Mouse (Mus musculus): ENCODE data around the gene Zfp84. TPM values are rescaled to one million over a fixed set of nuclear protein-coding genes. Genes with fewer than 3 reads are reported as not detected.

Zfp84 gene
- polyA plus RNA-seq, 2 experiments: 11.6 to 14.0 TPM

DNA sequence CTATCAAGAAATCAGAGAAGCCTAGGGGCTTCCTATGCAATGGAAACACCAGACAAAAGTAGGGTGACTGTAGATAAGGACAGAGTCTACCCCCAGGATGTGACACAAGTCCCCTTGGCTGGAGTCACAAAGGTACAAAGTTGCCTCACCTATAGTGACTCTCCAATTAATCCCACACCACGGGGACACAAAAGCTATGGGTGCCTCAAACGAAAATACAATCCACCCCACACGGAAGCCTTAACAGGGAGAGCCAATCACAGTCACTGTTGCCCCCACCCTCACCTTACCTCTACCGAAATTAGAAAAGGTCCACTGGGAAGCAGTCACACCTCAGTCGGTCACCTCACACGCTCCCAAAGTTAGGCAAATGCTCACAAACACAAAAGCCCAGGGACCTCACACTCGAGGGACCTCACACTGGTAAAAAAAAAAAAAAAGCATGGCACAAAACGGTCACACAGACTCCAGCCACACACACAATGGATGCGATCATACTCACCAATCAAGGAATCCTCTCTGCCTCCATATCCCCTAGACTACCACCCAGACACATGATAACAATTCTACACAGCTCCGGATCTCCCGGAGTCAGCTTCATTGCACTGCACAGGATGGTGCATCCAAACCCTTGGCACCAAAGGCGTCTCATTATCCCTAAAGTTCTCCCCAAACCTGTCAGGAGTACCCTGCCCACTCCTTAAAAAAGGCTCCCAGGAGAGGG is 46.9 kb downstream of the Zfp84 start:
- Histone ChIP-seq H3K4me1 (ENCODE audit: control insufficient read depth, insufficient read depth, low read length) (peaks cover 21% of the 10 kb centered on the region), H3K27ac (replicated peaks; ENCODE audit: low read depth, low read length) (peak overlapping the region; percentile 38; the same call in 1 of the 2 replicates), H3K36me3 (ENCODE audit: control insufficient read depth, insufficient read depth, low read length) (no peaks in the 10 kb centered on the region), H3K9me3 (ENCODE audit: control insufficient read depth, low read length) (no peaks in the 10 kb centered on the region), H3K9ac (ENCODE audit: low read depth, low read length, severe bottlenecking) (peak overlapping the region; percentile 72), H3K27me3 (ENCODE audit: control insufficient read depth, insufficient read depth, low read length) (no peaks in the 10 kb centered on the region), H3K4me2 (replicated peaks; ENCODE audit: low read depth, low read length, severe bottlenecking) (peak overlapping the region; percentile 70), H3K4me3 (replicated peaks; ENCODE audit: low read length) (peak overlapping the region; percentile 74)
- DNase-seq (ENCODE audit: low spot score) (no peak), ATAC-seq (ENCODE audit: low FRiP score, low read depth) (peak; percentile 21)
- WGBS: 6% methylated on average over 12 of the region's 12 CpGs
- no peak for TF ChIP-seq POLR2A (IDR thresholded peaks at IDR 0.05; ENCODE audit: borderline replicate concordance, extremely low read depth, insufficient read depth, insufficient read length)

DNA sequence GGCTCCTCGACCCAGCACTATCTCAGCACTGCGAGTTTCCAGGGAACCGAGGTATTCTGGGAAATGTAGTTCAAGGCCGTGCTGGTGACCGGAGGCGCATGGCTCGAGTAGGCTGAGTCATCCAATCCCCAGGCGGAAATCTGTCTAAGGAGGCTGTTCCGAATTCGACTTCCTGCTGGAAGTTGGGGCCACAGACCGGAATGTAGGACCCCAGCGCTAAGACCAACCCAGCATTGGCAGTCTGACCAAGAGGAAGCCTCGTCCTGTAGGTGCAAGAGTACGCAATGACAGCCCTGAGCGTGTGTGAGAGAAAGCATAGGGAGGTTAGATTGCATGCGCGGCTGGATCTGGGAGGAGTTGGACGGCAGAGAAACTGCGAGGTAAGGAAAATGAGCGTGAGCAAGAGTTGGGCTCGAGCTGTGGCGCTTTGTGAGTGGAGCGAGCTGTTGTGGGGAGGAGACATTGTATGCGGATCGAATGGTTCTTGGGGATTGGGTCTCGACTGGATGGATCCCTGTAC is 47.6 kb downstream of the Zfp84 start, which contains the start of gene Zfp790:
Zfp790 (plus strand) TSS at position 205 of the 520 bp plus-strand sequence.
- peak within 1 kb of the TSS; percentile 74 for H3K4me3 ChIP-seq (replicated peaks; ENCODE audit: low read length)
- no peaks in the 10 kb centered on the region for H3K36me3 ChIP-seq (ENCODE audit: control insufficient read depth, insufficient read depth, low read length)
- peak within 1 kb of the TSS; percentile 70 for H3K4me2 ChIP-seq (replicated peaks; ENCODE audit: low read depth, low read length, severe bottlenecking)
- no peaks in the 10 kb centered on the region for H3K9me3 ChIP-seq (ENCODE audit: control insufficient read depth, low read length)
- peak within 1 kb of the TSS; percentile 76 for H3K9ac ChIP-seq (ENCODE audit: low read depth, low read length, severe bottlenecking)
- peak; percentile 94 for ATAC-seq (ENCODE audit: low FRiP score, low read depth)
- TF ChIP-seq POLR2A (IDR thresholded peaks at IDR 0.05; ENCODE audit: borderline replicate concordance, extremely low read depth, insufficient read depth, insufficient read length): peak; percentile 56; the same call in 1 of the 2 replicates
- peaks cover 21% of the 10 kb centered on the region for H3K4me1 ChIP-seq (ENCODE audit: control insufficient read depth, insufficient read depth, low read length)
- DNase-seq (ENCODE audit: low spot score): peak; percentile 97
- H3K27ac ChIP-seq (replicated peaks; ENCODE audit: low read depth, low read length): peak within 1 kb of the TSS; percentile 79
- WGBS: under 1% methylated on average over 26 of the region's 26 CpGs
- H3K27me3 ChIP-seq (ENCODE audit: control insufficient read depth, insufficient read depth, low read length): no peaks in the 10 kb centered on the region

DNA sequence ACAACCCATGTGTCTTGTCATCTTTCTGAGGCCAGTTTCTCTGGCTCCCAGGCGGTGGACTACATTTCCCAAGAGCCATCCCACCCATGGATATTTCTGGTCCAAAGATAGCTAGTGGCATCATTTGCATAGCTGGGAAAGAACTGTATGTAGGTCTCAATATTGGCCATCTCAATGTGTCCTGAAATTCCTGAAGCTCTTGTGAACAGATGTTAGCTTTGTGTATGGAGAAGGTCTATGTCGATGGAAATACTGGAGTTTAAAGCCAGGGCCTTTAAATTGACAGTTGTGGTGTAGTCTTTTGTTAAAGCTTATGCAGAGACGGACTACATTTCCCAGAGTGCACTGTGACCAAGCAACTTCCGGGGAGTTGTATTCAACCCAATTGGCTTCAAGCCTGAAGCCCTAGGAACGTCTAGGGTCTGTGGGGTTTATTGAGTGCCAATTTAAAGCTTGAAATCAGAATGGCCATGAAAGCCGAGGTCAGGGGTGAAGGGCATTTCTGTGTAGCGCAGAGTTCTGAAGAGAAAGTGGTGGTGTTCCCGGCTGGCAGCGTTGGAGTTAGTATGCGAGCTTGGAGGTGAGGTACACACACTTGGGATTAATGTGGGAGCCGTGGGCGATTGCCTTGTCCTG is 50.4 kb downstream of the Zfp84 start:
- peaks cover 21% of the 10 kb centered on the region for H3K4me1 ChIP-seq (ENCODE audit: control insufficient read depth, insufficient read depth, low read length)
- peaks cover 20% of the 10 kb centered on the region for H3K36me3 ChIP-seq (ENCODE audit: control insufficient read depth, insufficient read depth, low read length)
- TF ChIP-seq POLR2A (IDR thresholded peaks at IDR 0.05; ENCODE audit: borderline replicate concordance, extremely low read depth, insufficient read depth, insufficient read length): no peak
- DNase-seq (ENCODE audit: low spot score) (peak; percentile 89), ATAC-seq (ENCODE audit: low FRiP score, low read depth) (no peak)
- no peaks in the 10 kb centered on the region for H3K27me3 ChIP-seq (ENCODE audit: control insufficient read depth, insufficient read depth, low read length)
- H3K9me3 ChIP-seq (ENCODE audit: control insufficient read depth, low read length): no peaks in the 10 kb centered on the region
- WGBS: 4% methylated on average over 12 of the region's 12 CpGs
- H3K27ac ChIP-seq (replicated peaks; ENCODE audit: low read depth, low read length): no peak overlapping the region
- peak overlapping the region; percentile 52 for H3K4me3 ChIP-seq (replicated peaks; ENCODE audit: low read length)
- peak overlapping the region; percentile 66 for H3K9ac ChIP-seq (ENCODE audit: low read depth, low read length, severe bottlenecking)
- peak overlapping the region; percentile 51 for H3K4me2 ChIP-seq (replicated peaks; ENCODE audit: low read depth, low read length, severe bottlenecking)

DNA sequence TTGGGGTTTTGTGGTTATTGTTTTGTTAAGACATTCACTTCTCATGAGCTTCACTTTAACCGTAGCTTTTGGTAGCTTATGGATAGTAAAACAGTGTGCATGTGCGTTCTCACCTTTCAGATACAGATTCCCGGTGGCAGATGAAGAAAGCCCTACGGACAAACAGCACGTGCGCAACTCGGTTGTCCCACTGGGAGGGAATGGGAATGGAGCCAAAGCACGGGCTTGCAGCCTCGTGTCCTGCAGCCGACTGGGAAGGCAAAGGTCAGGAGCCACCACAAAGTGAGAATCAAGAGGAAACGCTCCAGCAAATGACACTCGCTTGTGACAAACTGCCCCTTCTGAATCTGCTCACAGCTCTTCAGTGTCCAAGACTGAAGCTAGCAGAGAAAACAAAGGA is 59.6 kb downstream of the Zfp84 start:
- no peak for TF ChIP-seq POLR2A (IDR thresholded peaks at IDR 0.05; ENCODE audit: borderline replicate concordance, extremely low read depth, insufficient read depth, insufficient read length)
- Histone ChIP-seq H3K9ac (ENCODE audit: low read depth, low read length, severe bottlenecking) (no peak overlapping the region), H3K4me1 (ENCODE audit: control insufficient read depth, insufficient read depth, low read length) (no peaks in the 10 kb centered on the region), H3K27ac (replicated peaks; ENCODE audit: low read depth, low read length) (no peak overlapping the region), H3K4me2 (replicated peaks; ENCODE audit: low read depth, low read length, severe bottlenecking) (no peak overlapping the region), H3K9me3 (ENCODE audit: control insufficient read depth, low read length) (no peaks in the 10 kb centered on the region), H3K27me3 (ENCODE audit: control insufficient read depth, insufficient read depth, low read length) (no peaks in the 10 kb centered on the region), H3K4me3 (replicated peaks; ENCODE audit: low read length) (no peak overlapping the region), H3K36me3 (ENCODE audit: control insufficient read depth, insufficient read depth, low read length) (peaks cover 81% of the 10 kb centered on the region)
- WGBS: 96% methylated on average over 12 of the region's 12 CpGs
- ATAC-seq (ENCODE audit: low FRiP score, low read depth): no peak
- DNase-seq (ENCODE audit: low spot score): no peak

MicroRNAs encoded within 50 kb of the gene (microRNA counts, 519-probe panel; counts per million panel counts)
- microRNA mmu-miR-1964: 2,130 counts per million, percentile 33 among the panel's probes with 10 or more counts

Small RNA genes lying within 50 kb of the gene (microRNA-seq; reads per million reads assigned to microRNA genes)
- 1.4 reads per million for gene Mir1964

Other genes with a start within 250 kb of the Zfp84 start
- 39.0 and 46.1 TPM in 2 replicates for gene Sipa1l3, start 249.9 kb upstream of the Zfp84 start, polyA plus RNA-seq (2012; rRNA removed)
- 16.2 TPM in 2 replicates for gene Sipa1l3, start 249.9 kb upstream of the Zfp84 start, polyA plus RNA-seq (2014; fragmentation: Nextera tagmentation; extraction: Ambion mirVana)
- 0.04 and 0.13 TPM in 2 replicates for gene Catsperg2, start 41.5 kb upstream of the Zfp84 start, polyA plus RNA-seq (2012; rRNA removed)
- not detected in 2 replicates for gene Catsperg2, start 41.5 kb upstream of the Zfp84 start, polyA plus RNA-seq (2014; fragmentation: Nextera tagmentation; extraction: Ambion mirVana)
- gene Zfp30, start 15.4 kb downstream of the Zfp84 start, polyA plus RNA-seq (2012; rRNA removed): 7.6 and 8.7 TPM in 2 replicates
- 11.3 and 11.4 TPM in 2 replicates for gene Zfp30, start 15.4 kb downstream of the Zfp84 start, polyA plus RNA-seq (2014; fragmentation: Nextera tagmentation; extraction: Ambion mirVana)
- 5.9 and 8.0 TPM in 2 replicates for gene Zfp790, start 47.6 kb downstream of the Zfp84 start, polyA plus RNA-seq (2012; rRNA removed)
- 13.8 and 16.6 TPM in 2 replicates for gene Zfp790, start 47.6 kb downstream of the Zfp84 start, polyA plus RNA-seq (2014; fragmentation: Nextera tagmentation; extraction: Ambion mirVana)
- 2.9 and 3.7 TPM in 2 replicates for gene Zfp940, start 85.1 kb downstream of the Zfp84 start, polyA plus RNA-seq (2012; rRNA removed)
- gene Zfp940, start 85.1 kb downstream of the Zfp84 start, polyA plus RNA-seq (2014; fragmentation: Nextera tagmentation; extraction: Ambion mirVana): 6.1 and 6.2 TPM in 2 replicates
- gene Zfp420, start 91.4 kb downstream of the Zfp84 start, polyA plus RNA-seq (2012; rRNA removed): 11.8 and 13.2 TPM in 2 replicates
- 8.0 and 9.0 TPM in 2 replicates for gene Zfp420, start 91.4 kb downstream of the Zfp84 start, polyA plus RNA-seq (2014; fragmentation: Nextera tagmentation; extraction: Ambion mirVana)
- 10.1 and 11.9 TPM in 2 replicates for gene Zfp27, start 138.0 kb downstream of the Zfp84 start, polyA plus RNA-seq (2012; rRNA removed)
- 13.6 and 14.4 TPM in 2 replicates for gene Zfp27, start 138.0 kb downstream of the Zfp84 start, polyA plus RNA-seq (2014; fragmentation: Nextera tagmentation; extraction: Ambion mirVana)
- gene Zfp383, start 139.7 kb downstream of the Zfp84 start, polyA plus RNA-seq (2012; rRNA removed): 13.8 and 13.9 TPM in 2 replicates
- gene Zfp383, start 139.7 kb downstream of the Zfp84 start, polyA plus RNA-seq (2014; fragmentation: Nextera tagmentation; extraction: Ambion mirVana): 9.5 and 10.5 TPM in 2 replicates
- 8.1 and 11.0 TPM in 2 replicates for gene Zfp74, start 185.5 kb downstream of the Zfp84 start, polyA plus RNA-seq (2012; rRNA removed)
- 10.5 and 13.7 TPM in 2 replicates for gene Zfp74, start 185.5 kb downstream of the Zfp84 start, polyA plus RNA-seq (2014; fragmentation: Nextera tagmentation; extraction: Ambion mirVana)
- gene Zfp568, start 215.4 kb downstream of the Zfp84 start, polyA plus RNA-seq (2012; rRNA removed): 23.8 and 25.4 TPM in 2 replicates
- gene Zfp568, start 215.4 kb downstream of the Zfp84 start, polyA plus RNA-seq (2014; fragmentation: Nextera tagmentation; extraction: Ambion mirVana): 26.2 and 26.8 TPM in 2 replicates

All from limb, embryonic 14.5 days (tissue).